Mouse (Mus musculus) embryonic facial prominence, embryonic 15.5 days (tissue): ENCODE data around the gene Gm3448. TPM values are rescaled to one million over a fixed set of nuclear protein-coding genes. Genes with fewer than 3 reads are reported as not detected.

Experiments
- ATAC-seq: fragments of 200-750 bp; cut with Nextera tagmentation; 2 replicates; pipeline ENCODE4 v1.8.0; 2017; ENCODE audit warnings: low read depth, moderate TSS enrichment; ENCODE audit not compliant: insufficient number of reproducible peaks, low FRiP score, low TSS enrichment
- H3K27ac ChIP-seq: fragments of 300-500 bp; sonication (generic); replicated peaks from 2 replicates; pipeline ENCODE4 v1.5.1; 2015; ENCODE audit warnings: mild to moderate bottlenecking, inconsistent platforms
- H3K27me3 ChIP-seq: fragments of 300-500 bp; sonication (generic); 2 replicates; pipeline ENCODE4 v1.6.1; 2015; ENCODE audit warnings: inconsistent platforms
- H3K36me3 ChIP-seq: fragments of 300-500 bp; sonication (generic); 2 replicates; pipeline ENCODE4 v1.6.1; 2015; ENCODE audit warnings: mild to moderate bottlenecking, inconsistent platforms
- H3K4me1 ChIP-seq: fragments of 300-500 bp; sonication (generic); 2 replicates; pipeline ENCODE4 v1.6.1; 2015; ENCODE audit warnings: inconsistent platforms
- H3K4me2 ChIP-seq: fragments of 300-500 bp; sonication (generic); replicated peaks from 2 replicates; pipeline ENCODE4 v1.6.1; 2015; ENCODE audit warnings: mild to moderate bottlenecking, inconsistent platforms
- H3K4me3 ChIP-seq: fragments of 300-500 bp; sonication (generic); replicated peaks from 2 replicates; pipeline ENCODE4 v1.5.1; 2015; ENCODE audit warnings: mild to moderate bottlenecking, inconsistent platforms
- H3K9ac ChIP-seq: fragments of 300-500 bp; sonication (generic); 2 replicates; pipeline ENCODE4 v1.6.1; 2015; ENCODE audit warnings: inconsistent platforms
- H3K9me3 ChIP-seq: fragments of 300-500 bp; sonication (generic); replicated peaks from 2 replicates; pipeline ENCODE4 v1.6.1; 2016; ENCODE audit warnings: inconsistent platforms
- WGBS: fragments of 180-500 bp; shearing (Covaris S2); methylation state at CpG from one replicate; pipeline ENCODE4 v1.1.7; 2015; 5-methylcytosine and 5-hydroxymethylcytosine counted together
- polyA plus RNA-seq: library from polyadenylated mRNA; unstranded; fragments of >200 nt; fragmentation: Nextera tagmentation; extraction: Ambion mirVana; gene quantifications from 2 replicates; pipeline ENCODE4 v1.2.1, GENCODE M21; 2015

Gene Gm3448
- polyA plus RNA-seq, 1 experiment from 2014 or later, result 8.3 TPM

DNA sequence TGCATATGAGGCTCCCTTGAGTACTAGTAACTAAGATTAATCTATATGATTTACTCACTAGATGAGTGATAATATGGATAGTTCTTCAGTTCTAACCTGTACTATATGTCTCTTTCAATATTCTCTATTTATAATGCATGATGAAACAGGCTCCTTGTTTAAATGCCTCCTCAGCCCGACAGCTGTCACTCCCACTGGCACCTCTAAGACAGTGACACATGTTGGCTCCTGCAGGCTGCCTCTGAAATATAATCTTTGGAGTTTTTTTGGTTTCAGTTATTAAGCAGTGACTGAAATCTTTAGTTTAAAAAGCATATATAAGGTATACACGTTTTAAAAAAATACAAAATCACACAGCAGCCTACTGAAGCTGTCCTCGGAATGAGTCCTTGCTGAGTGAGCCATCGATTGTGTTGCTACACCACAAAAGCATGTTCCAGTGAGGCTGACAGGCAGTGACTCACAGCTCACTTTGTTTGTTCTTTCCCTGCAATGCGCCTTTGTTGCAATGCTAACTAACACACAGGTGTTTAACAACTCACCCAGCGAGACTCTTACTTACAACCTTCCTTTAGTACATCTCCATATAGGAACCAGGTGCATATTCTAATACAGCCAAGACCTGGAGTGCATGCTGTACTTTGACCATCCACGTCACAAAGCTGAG lies 92.0 kb downstream of the Gm3448 start:
- no peak overlapping the region for H3K27ac ChIP-seq
- peaks cover 7% of the 10 kb centered on the region; the same call in 1 of the 2 replicates for H3K4me1 ChIP-seq
- no peak overlapping the region for H3K4me3 ChIP-seq
- H3K36me3 ChIP-seq, result peaks cover 54% of the 10 kb centered on the region
- H3K27me3 ChIP-seq, result no peaks in the 10 kb centered on the region
- H3K9ac ChIP-seq, result no peak overlapping the region
- ATAC-seq, result no peak
- H3K4me2 ChIP-seq, result no peak overlapping the region
- 77% methylated on average over 7 of the region's 7 CpGs for WGBS
- no peaks in the 10 kb centered on the region for H3K9me3 ChIP-seq

Other genes with a start within 250 kb of the Gm3448 start
- 10.3 and 13.1 TPM in 2 replicates for gene Wdr27, start 98.4 kb downstream of the Gm3448 start, polyA plus RNA-seq
- 40.7 and 42.7 TPM in 2 replicates for gene 1600012H06Rik, start 98.4 kb downstream of the Gm3448 start, polyA plus RNA-seq
- gene Phf10, start 80.3 kb downstream of the Gm3448 start, polyA plus RNA-seq, result 40.9 and 45.3 TPM in 2 replicates
- 7.7 and 9.0 TPM in 2 replicates for gene 9030025P20Rik, start 63.1 kb downstream of the Gm3448 start, polyA plus RNA-seq
- gene Gm3417, start 62.7 kb downstream of the Gm3448 start, polyA plus RNA-seq, result 2.7 and 3.3 TPM in 2 replicates
- gene Gm3435, start 31.4 kb downstream of the Gm3448 start, polyA plus RNA-seq, result 6.6 and 8.7 TPM in 2 replicates
- 69.6 and 75.0 TPM in 2 replicates for gene Ermard, start 329 bp downstream of the Gm3448 start, polyA plus RNA-seq
- 1.1 TPM in 1 of 2 replicates, not detected in the other for gene Tcte3, start within 50 bp of the Gm3448 start, polyA plus RNA-seq